ENCODE assay signal across 9 mouse cellular contexts in the genomic region with DNA sequence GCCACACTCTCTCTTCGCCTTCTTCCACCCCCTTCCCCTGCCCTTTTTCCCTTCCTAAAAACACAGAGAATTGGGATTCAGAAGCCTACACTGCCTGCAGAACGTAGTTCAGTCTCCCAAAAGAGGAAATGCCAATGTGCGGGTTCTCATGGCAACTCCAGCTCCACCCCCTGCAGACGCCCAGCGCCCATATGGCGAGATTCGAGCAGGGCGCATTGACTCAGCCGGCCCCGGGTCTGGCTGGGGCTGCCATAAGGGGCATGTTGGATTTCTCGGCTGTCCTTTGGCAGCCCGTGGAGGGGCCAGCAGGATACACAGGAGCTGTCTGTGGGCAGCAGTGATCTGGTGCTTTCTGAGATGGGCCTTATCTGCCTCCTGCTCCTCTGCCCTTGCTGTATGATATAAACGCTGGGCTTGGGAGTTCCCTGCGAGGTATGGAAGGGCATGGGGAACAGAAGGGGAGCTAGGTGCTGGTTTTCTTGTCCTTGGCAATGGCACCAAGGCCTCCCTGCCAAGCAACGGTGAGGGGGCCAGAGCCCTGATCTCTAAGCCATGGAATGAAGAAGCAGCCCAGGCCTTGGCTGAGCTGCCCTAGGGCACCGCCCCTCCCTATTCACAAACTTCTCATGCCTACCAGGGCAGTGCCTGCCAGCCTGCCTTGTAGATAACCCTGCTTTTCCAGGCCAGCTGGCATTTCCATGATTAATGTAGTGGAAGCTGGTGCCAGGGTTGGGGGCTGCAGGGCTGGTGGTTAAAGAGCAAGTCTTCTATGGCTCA.
A peak's percentile ranks its signal among the peaks of the same experiment; 100 is the strongest.
DNase-seq lines count a peak whose midpoint lies in the region; ATAC-seq lines count a peak whose summit lies in the region.
"Had no signal": no experiment of that assay in that cellular context is flagged by ENCODE, and none has a peak within 500 bp of the region (broad histone marks: within the 10 kb centered on the region; RNA-seq: fewer than 3 reads in every experiment).

No protein-coding gene starts in this region.

- ATAC-seq in forebrain, embryonic 15.5 days (replicated peaks) = peak; percentile 29

- no peaks in the 10 kb centered on the region for H3K36me3 ChIP-seq in forebrain, embryonic 15.5 days

- DNase-seq in layer of hippocampus, adult 11-12 months (ENCODE audit: low spot score) = peak; percentile 81
- DNase-seq in layer of hippocampus, adult 9-10 months (ENCODE audit: low spot score) = no peak
- DNase-seq in layer of hippocampus, postnatal 36 days = peak; percentile 82 to 83
- DNase-seq in right cerebral cortex, postnatal 14 days = peak; percentile 69
- DNase-seq in spleen, postnatal 36 days (ENCODE audit: low spot score in 2 of 2) = no peak
- DNase-seq in thymus, postnatal 14 days = no peak
- no peak for DNase-seq in urinary bladder, adult 18-20 months (ENCODE audit: low spot score in 2 of 2)

- peak overlapping the region; percentile 81 for H3K27ac ChIP-seq in forebrain, embryonic 15.5 days (replicated peaks)
- H3K27ac ChIP-seq: heart, adult 2 months had no signal

- H3K9me3 ChIP-seq in forebrain, embryonic 15.5 days = no peaks in the 10 kb centered on the region

- H3K4me1 ChIP-seq in forebrain, embryonic 15.5 days = peaks cover 56% of the 10 kb centered on the region

- H3K4me3 ChIP-seq in forebrain, embryonic 15.5 days = no peak overlapping the region
- H3K4me3 ChIP-seq: heart, adult 2 months had no signal

- H3K27me3 ChIP-seq in forebrain, embryonic 15.5 days = no peaks in the 10 kb centered on the region

- H3K4me2 ChIP-seq in forebrain, embryonic 15.5 days (replicated peaks) = peak overlapping the region; percentile 11; the same call in 1 of the 2 replicates

- 51% methylated on average over 16 of the region's 16 CpGs for WGBS in forebrain, embryonic 15.5 days

- no peak overlapping the region for H3K9ac ChIP-seq in forebrain, embryonic 15.5 days (replicated peaks)

Comparison
In these comparisons a context has a peak if more than half of its experiments do, and no peak if none do; other contexts are left out.
1. DNase-seq: peak in layer of hippocampus, adult 11-12 months (single experiment), layer of hippocampus, postnatal 36 days (2 of 2) and right cerebral cortex, postnatal 14 days (single experiment); none in layer of hippocampus, adult 9-10 months (single experiment), spleen, postnatal 36 days (0 of 2), thymus, postnatal 14 days (single experiment) and urinary bladder, adult 18-20 months (0 of 2).